19 mouse cellular contexts compared by ENCODE assay signal in genomic region chr11:14169478-14169877, GRCm38 (mm10).
DNase-seq lines count a peak whose midpoint lies in the region; ATAC-seq and TF ChIP-seq lines count a peak whose summit lies in the region.
"Had no signal": no experiment of that assay in that cellular context is flagged by ENCODE, and none has a peak within 500 bp of the region (broad histone marks: within the 10 kb centered on the region; RNA-seq: fewer than 3 reads in every experiment).

No protein-coding gene starts in this region.

- DNase-seq in embryo, embryonic 11 days, result peak; percentile 16
- DNase-seq in embryo, embryonic 9.5 days (ENCODE audit: extremely low spot score), result no peak
- DNase-seq in forebrain, postnatal 0 days, result peak; percentile 16
- peak; percentile 23 for DNase-seq in mesoderm, embryonic 11.5 days (ENCODE audit: low read depth, low spot score)
- DNase-seq: adrenal gland, adult 2 months; adrenal gland, postnatal 10 days; adrenal gland, postnatal 25 days; cerebellum, adult 11-12 months; cerebellum, adult 2 months; cerebellum, adult 9-10 months; cerebellum, postnatal 10 days; cerebellum, postnatal 25 days had no signal

- TF ChIP-seq CTCF in forebrain, postnatal 0 days (IDR thresholded peaks at IDR 0.05; ENCODE audit: low read depth), result no peak

- H3K9ac ChIP-seq in forebrain, postnatal 0 days, result no peak overlapping the region
- H3K9ac ChIP-seq in forebrain, embryonic 12.5 days, result no peak overlapping the region
- no peak overlapping the region for H3K9ac ChIP-seq in neural tube, embryonic 12.5 days
- H3K9ac ChIP-seq in neural tube, embryonic 15.5 days (replicated peaks), result no peak overlapping the region
- H3K9ac ChIP-seq in liver, embryonic 12.5 days, result no peak overlapping the region
- H3K9ac ChIP-seq: embryonic facial prominence, embryonic 12.5 days had no signal

- H3K36me3 ChIP-seq in forebrain, postnatal 0 days (ENCODE audit: insufficient read depth), result no peaks in the 10 kb centered on the region
- H3K36me3 ChIP-seq in forebrain, embryonic 12.5 days (replicated peaks), result no peaks in the 10 kb centered on the region
- no peaks in the 10 kb centered on the region for H3K36me3 ChIP-seq in neural tube, embryonic 12.5 days
- no peaks in the 10 kb centered on the region for H3K36me3 ChIP-seq in neural tube, embryonic 15.5 days
- no peaks in the 10 kb centered on the region for H3K36me3 ChIP-seq in liver, embryonic 12.5 days
- H3K36me3 ChIP-seq: embryonic facial prominence, embryonic 10.5 days; embryonic facial prominence, embryonic 12.5 days had no signal

- WGBS in forebrain, postnatal 0 days, result 55% methylated on average over 6 of the region's 6 CpGs
- WGBS in forebrain, embryonic 12.5 days, result 77% methylated on average over 6 of the region's 6 CpGs
- 25% methylated on average over 6 of the region's 6 CpGs for WGBS in neural tube, embryonic 12.5 days
- 17% methylated on average over 6 of the region's 6 CpGs for WGBS in neural tube, embryonic 15.5 days
- WGBS in liver, embryonic 12.5 days (ENCODE audit: insufficient replicate concordance), result 52% methylated on average over 6 of the region's 6 CpGs

- no peaks in the 10 kb centered on the region for H3K27me3 ChIP-seq in forebrain, postnatal 0 days (ENCODE audit: insufficient read depth, low read length)
- no peaks in the 10 kb centered on the region for H3K27me3 ChIP-seq in forebrain, embryonic 12.5 days
- H3K27me3 ChIP-seq in neural tube, embryonic 12.5 days (replicated peaks), result no peaks in the 10 kb centered on the region
- no peaks in the 10 kb centered on the region for H3K27me3 ChIP-seq in neural tube, embryonic 15.5 days (replicated peaks)
- H3K27me3 ChIP-seq in liver, embryonic 12.5 days (replicated peaks), result no peaks in the 10 kb centered on the region
- H3K27me3 ChIP-seq: embryonic facial prominence, embryonic 12.5 days had no signal

- H3K27ac ChIP-seq in forebrain, postnatal 0 days (ENCODE audit: low read depth, low read length), result no peak overlapping the region
- H3K27ac ChIP-seq in forebrain, embryonic 12.5 days, result no peak overlapping the region
- no peak overlapping the region for H3K27ac ChIP-seq in neural tube, embryonic 12.5 days
- no peak overlapping the region for H3K27ac ChIP-seq in neural tube, embryonic 15.5 days (replicated peaks)
- no peak overlapping the region for H3K27ac ChIP-seq in liver, embryonic 12.5 days
- H3K27ac ChIP-seq: embryonic facial prominence, embryonic 10.5 days; embryonic facial prominence, embryonic 12.5 days had no signal

- no peak for ATAC-seq in forebrain, postnatal 0 days
- ATAC-seq in forebrain, embryonic 12.5 days (ENCODE audit: low FRiP score), result no peak
- peak; percentile 89 for ATAC-seq in neural tube, embryonic 12.5 days (ENCODE audit: low FRiP score, low read depth)
- ATAC-seq in neural tube, embryonic 15.5 days (ENCODE audit: low FRiP score), result no peak
- no peak for ATAC-seq in liver, embryonic 12.5 days
- ATAC-seq: forebrain, embryonic 16.5 days had no signal

- H3K4me3 ChIP-seq in forebrain, postnatal 0 days (ENCODE audit: low read depth, low read length), result no peak overlapping the region
- H3K4me3 ChIP-seq in forebrain, embryonic 12.5 days (replicated peaks), result no peak overlapping the region
- H3K4me3 ChIP-seq in neural tube, embryonic 12.5 days, result no peak overlapping the region
- no peak overlapping the region for H3K4me3 ChIP-seq in neural tube, embryonic 15.5 days (replicated peaks)
- no peak overlapping the region for H3K4me3 ChIP-seq in liver, embryonic 12.5 days
- H3K4me3 ChIP-seq: embryonic facial prominence, embryonic 10.5 days; embryonic facial prominence, embryonic 12.5 days had no signal

- H3K4me1 ChIP-seq in forebrain, postnatal 0 days (ENCODE audit: insufficient read depth), result no peaks in the 10 kb centered on the region
- H3K4me1 ChIP-seq in forebrain, embryonic 12.5 days, result no peaks in the 10 kb centered on the region
- H3K4me1 ChIP-seq in neural tube, embryonic 12.5 days, result no peaks in the 10 kb centered on the region; the same call in 1 of the 2 replicates
- H3K4me1 ChIP-seq in neural tube, embryonic 15.5 days, result no peaks in the 10 kb centered on the region
- no peaks in the 10 kb centered on the region for H3K4me1 ChIP-seq in liver, embryonic 12.5 days
- H3K4me1 ChIP-seq: embryonic facial prominence, embryonic 10.5 days; embryonic facial prominence, embryonic 12.5 days had no signal

- no peak overlapping the region for H3K4me2 ChIP-seq in forebrain, postnatal 0 days (ENCODE audit: low read depth)
- no peak overlapping the region for H3K4me2 ChIP-seq in forebrain, embryonic 12.5 days
- no peak overlapping the region for H3K4me2 ChIP-seq in neural tube, embryonic 12.5 days (replicated peaks)
- H3K4me2 ChIP-seq in neural tube, embryonic 15.5 days, result no peak overlapping the region
- H3K4me2 ChIP-seq in liver, embryonic 12.5 days, result no peak overlapping the region
- H3K4me2 ChIP-seq: embryonic facial prominence, embryonic 12.5 days had no signal

- H3K9me3 ChIP-seq in forebrain, postnatal 0 days (ENCODE audit: low read length), result no peaks in the 10 kb centered on the region
- H3K9me3 ChIP-seq in forebrain, embryonic 12.5 days, result no peaks in the 10 kb centered on the region
- no peaks in the 10 kb centered on the region for H3K9me3 ChIP-seq in neural tube, embryonic 12.5 days
- no peaks in the 10 kb centered on the region for H3K9me3 ChIP-seq in neural tube, embryonic 15.5 days (replicated peaks)
- H3K9me3 ChIP-seq in liver, embryonic 12.5 days (replicated peaks), result no peaks in the 10 kb centered on the region
- H3K9me3 ChIP-seq: embryonic facial prominence, embryonic 10.5 days; embryonic facial prominence, embryonic 12.5 days had no signal
